Mouse (Mus musculus): ENCODE data around the gene Tnfrsf11a. TPM values are rescaled to one million over a fixed set of nuclear protein-coding genes. Genes with fewer than 3 reads are reported as not detected.

Gene Tnfrsf11a
- polyA plus RNA-seq, 1 experiment from 2014 or later: 0.46 TPM

DNA sequence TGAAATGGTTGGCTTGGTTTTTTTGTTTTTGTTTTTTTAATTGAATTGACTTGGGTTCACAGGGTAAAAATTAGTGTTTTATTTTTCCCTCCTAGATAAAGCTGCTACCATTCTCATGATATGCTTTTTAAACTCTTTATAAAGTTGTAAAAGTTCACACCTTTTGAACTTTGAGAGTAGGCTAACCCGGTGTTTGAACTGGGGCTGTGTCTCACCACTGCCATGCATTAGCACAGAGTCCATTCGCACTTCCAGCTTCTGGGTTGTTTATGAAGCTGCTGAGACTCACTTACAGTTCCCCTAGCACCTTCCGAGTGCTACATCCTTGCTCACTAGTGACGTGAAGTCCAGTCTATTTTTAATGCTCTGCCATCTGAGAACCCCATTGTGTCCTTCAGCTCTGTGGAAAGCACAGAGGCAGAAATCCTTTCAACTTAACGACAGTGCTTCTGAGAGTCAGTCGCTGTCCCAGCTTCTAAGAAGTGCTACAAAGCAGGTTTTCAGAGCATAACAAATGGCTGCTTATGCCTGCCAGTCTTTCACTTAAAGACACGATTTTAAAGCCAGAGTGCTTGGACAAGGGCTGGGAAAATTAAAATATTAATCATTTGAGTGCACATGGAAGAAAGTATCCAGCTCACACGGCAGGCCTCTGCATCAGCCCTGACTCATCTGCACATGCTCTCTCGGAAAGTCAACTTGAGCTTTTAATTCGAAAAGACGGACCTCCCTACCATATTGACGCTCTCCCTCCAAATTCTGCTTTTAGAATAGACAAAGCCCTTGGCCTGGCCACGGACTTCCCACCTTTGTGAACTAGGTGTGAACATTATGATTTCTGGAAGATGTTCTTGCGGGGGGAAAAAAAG is 34.1 kb downstream of the Tnfrsf11a start:
- H3K27me3 ChIP-seq (ENCODE audit: control insufficient read depth, insufficient read depth, low read depth, low read length): no peaks in the 10 kb centered on the region
- no peak overlapping the region for H3K27ac ChIP-seq (ENCODE audit: low read length)
- H3K9me3 ChIP-seq (replicated peaks; ENCODE audit: control insufficient read depth, low read length): no peaks in the 10 kb centered on the region
- WGBS (ENCODE audit: insufficient replicate concordance): 62% methylated on average over 14 of the region's 14 CpGs
- no peaks in the 10 kb centered on the region for H3K36me3 ChIP-seq (ENCODE audit: control insufficient read depth, insufficient read depth)
- H3K4me1 ChIP-seq (ENCODE audit: control insufficient read depth, low read depth, low read length): no peaks in the 10 kb centered on the region
- no peak for ATAC-seq (ENCODE audit: low read depth)
- H3K4me3 ChIP-seq (ENCODE audit: low read depth, low read length): no peak overlapping the region
- no peak overlapping the region for H3K9ac ChIP-seq (ENCODE audit: low read depth, low read length)
- H3K4me2 ChIP-seq (ENCODE audit: low read depth, low read length): no peak overlapping the region

DNA sequence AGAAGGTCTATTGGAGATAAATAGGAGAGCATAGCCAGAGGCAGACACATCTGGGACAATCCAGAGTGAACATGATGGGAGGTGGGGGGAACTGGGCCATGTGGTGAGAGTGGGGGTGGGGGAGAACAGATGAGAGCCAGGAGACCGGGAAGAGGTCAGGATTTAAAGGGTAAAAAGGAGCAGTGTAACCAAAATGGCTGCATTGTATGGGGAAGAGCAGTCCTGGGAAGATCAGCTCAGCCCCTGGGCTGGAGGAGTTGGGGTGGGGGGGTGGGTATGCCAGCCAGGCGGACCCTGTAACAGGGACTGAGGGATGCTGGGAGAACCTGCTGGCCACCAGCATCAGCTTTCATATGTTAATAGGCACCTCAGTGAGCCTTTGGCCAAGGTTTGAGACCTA is 34.8 kb downstream of the Tnfrsf11a start:
- no peak for ATAC-seq (ENCODE audit: low read depth)

DNA sequence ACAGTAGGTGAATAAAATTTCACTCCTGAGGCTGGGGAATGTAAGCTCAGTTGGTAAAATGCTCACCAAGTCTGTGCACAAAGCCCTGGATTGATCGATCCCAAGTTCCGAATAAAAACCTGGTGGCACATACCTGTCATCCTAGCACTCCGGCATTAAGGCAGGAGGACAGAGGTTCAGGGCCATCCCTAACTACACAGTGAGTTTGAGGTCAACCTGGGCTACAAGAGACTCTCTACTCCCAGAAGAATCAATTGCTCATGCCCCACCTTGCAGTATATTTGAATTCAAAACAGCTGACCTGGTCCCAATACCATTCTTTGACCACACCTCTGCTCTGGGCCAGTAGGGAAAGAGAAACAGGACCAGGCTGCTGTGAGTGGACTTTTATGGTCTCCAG is 35.2 kb downstream of the Tnfrsf11a start:
- Histone ChIP-seq H3K4me2 (ENCODE audit: low read depth, low read length) (no peak overlapping the region), H3K4me1 (ENCODE audit: control insufficient read depth, low read depth, low read length) (no peaks in the 10 kb centered on the region), H3K27ac (ENCODE audit: low read length) (no peak overlapping the region), H3K4me3 (ENCODE audit: low read depth, low read length) (no peak overlapping the region), H3K27me3 (ENCODE audit: control insufficient read depth, insufficient read depth, low read depth, low read length) (no peaks in the 10 kb centered on the region), H3K9me3 (replicated peaks; ENCODE audit: control insufficient read depth, low read length) (no peaks in the 10 kb centered on the region), H3K9ac (ENCODE audit: low read depth, low read length) (no peak overlapping the region), H3K36me3 (ENCODE audit: control insufficient read depth, insufficient read depth) (no peaks in the 10 kb centered on the region)
- ATAC-seq (ENCODE audit: low read depth): no peak
- 77% methylated on average over 3 of the region's 3 CpGs for WGBS (ENCODE audit: insufficient replicate concordance)

More for the DNA sequence above, 34.8 kb downstream of the Tnfrsf11a start:
- no peaks in the 10 kb centered on the region for H3K36me3 ChIP-seq (ENCODE audit: control insufficient read depth, insufficient read depth)
- no peak overlapping the region for H3K9ac ChIP-seq (ENCODE audit: low read depth, low read length)
- no peaks in the 10 kb centered on the region for H3K27me3 ChIP-seq (ENCODE audit: control insufficient read depth, insufficient read depth, low read depth, low read length)
- WGBS (ENCODE audit: insufficient replicate concordance): 58% methylated on average over 2 of the region's 2 CpGs
- H3K27ac ChIP-seq (ENCODE audit: low read length): no peak overlapping the region
- no peaks in the 10 kb centered on the region for H3K9me3 ChIP-seq (replicated peaks; ENCODE audit: control insufficient read depth, low read length)
- H3K4me2 ChIP-seq (ENCODE audit: low read depth, low read length): no peak overlapping the region
- no peak overlapping the region for H3K4me3 ChIP-seq (ENCODE audit: low read depth, low read length)
- H3K4me1 ChIP-seq (ENCODE audit: control insufficient read depth, low read depth, low read length): no peaks in the 10 kb centered on the region

DNA sequence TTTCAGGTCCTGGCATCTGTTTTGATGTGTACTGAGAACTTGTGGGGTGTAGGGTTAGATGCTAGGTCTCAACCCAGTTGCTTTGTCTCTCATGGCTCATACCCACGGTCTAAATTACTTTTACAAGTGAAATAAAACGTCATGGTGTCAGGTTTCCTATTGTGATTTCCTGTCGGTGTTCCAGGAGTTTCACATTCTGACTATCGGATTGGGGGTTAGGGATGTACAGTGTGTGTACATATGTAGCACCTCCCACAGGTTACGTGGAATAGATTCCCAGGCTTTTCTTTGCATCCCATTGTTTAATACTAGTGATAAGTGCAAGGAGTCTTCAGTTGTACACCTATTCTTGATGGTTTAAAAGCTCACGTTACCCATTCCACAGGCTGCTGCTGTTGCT is 38.5 kb downstream of the Tnfrsf11a start:
- Histone ChIP-seq H3K36me3 (ENCODE audit: control insufficient read depth, insufficient read depth) (no peaks in the 10 kb centered on the region), H3K9me3 (replicated peaks; ENCODE audit: control insufficient read depth, low read length) (no peaks in the 10 kb centered on the region), H3K9ac (ENCODE audit: low read depth, low read length) (no peak overlapping the region), H3K4me2 (ENCODE audit: low read depth, low read length) (no peak overlapping the region), H3K4me1 (ENCODE audit: control insufficient read depth, low read depth, low read length) (no peaks in the 10 kb centered on the region), H3K4me3 (ENCODE audit: low read depth, low read length) (no peak overlapping the region), H3K27me3 (ENCODE audit: control insufficient read depth, insufficient read depth, low read depth, low read length) (no peaks in the 10 kb centered on the region), H3K27ac (ENCODE audit: low read length) (no peak overlapping the region)
- 42% methylated on average over 6 of the region's 6 CpGs for WGBS (ENCODE audit: insufficient replicate concordance)
- no peak for ATAC-seq (ENCODE audit: low read depth)

DNA sequence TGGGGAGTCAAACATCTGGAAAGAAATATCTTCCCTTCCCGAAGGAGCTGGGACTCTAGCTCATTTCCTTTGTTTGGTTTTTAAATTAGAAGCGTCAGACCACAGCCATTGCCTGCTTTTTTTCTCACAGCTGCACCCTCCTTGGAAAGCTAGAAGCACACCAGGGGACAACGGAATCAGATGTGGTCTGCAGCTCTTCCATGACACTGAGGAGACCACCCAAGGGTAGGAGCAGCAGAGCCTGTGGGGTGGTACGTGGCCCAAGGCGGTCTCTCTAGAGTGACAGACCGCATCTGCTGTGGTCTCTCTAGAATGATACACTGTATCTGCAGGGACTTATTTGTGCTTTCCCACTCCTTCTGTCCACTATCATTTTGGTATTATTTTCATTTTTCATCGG is 39.2 kb downstream of the Tnfrsf11a start:
- Histone ChIP-seq H3K4me1 (ENCODE audit: control insufficient read depth, low read depth, low read length) (no peaks in the 10 kb centered on the region), H3K36me3 (ENCODE audit: control insufficient read depth, insufficient read depth) (no peaks in the 10 kb centered on the region), H3K27ac (ENCODE audit: low read length) (no peak overlapping the region), H3K4me2 (ENCODE audit: low read depth, low read length) (no peak overlapping the region), H3K9me3 (replicated peaks; ENCODE audit: control insufficient read depth, low read length) (no peaks in the 10 kb centered on the region), H3K9ac (ENCODE audit: low read depth, low read length) (no peak overlapping the region), H3K27me3 (ENCODE audit: control insufficient read depth, insufficient read depth, low read depth, low read length) (no peaks in the 10 kb centered on the region), H3K4me3 (ENCODE audit: low read depth, low read length) (no peak overlapping the region)
- no peak for ATAC-seq (ENCODE audit: low read depth)
- WGBS (ENCODE audit: insufficient replicate concordance): 48% methylated on average over 7 of the region's 7 CpGs

DNA sequence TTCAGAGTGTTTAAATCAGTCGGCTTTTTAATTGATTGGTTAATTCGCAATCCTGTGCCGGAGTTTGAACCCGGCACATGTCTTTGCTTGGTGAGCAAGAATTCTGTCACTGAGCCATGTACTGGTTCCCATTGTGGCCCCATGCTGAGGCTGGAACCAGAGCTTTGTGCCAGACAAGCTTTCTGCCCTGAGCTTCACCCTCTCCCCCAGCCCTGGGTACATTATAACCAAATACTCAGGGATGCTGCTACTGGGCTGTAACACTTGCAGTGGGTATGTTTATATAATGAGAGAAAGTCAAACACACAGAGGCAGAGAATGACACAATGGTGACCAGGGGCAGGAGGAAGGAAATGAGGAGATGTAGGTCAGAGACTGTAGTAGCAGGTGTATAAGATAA is 43.8 kb downstream of the Tnfrsf11a start:
- Histone ChIP-seq H3K27me3 (ENCODE audit: control insufficient read depth, insufficient read depth, low read depth, low read length) (no peaks in the 10 kb centered on the region), H3K4me3 (ENCODE audit: low read depth, low read length) (no peak overlapping the region), H3K9ac (ENCODE audit: low read depth, low read length) (no peak overlapping the region), H3K4me1 (ENCODE audit: control insufficient read depth, low read depth, low read length) (no peaks in the 10 kb centered on the region), H3K36me3 (ENCODE audit: control insufficient read depth, insufficient read depth) (no peaks in the 10 kb centered on the region), H3K9me3 (replicated peaks; ENCODE audit: control insufficient read depth, low read length) (no peaks in the 10 kb centered on the region), H3K27ac (ENCODE audit: low read length) (no peak overlapping the region), H3K4me2 (ENCODE audit: low read depth, low read length) (no peak overlapping the region)
- WGBS (ENCODE audit: insufficient replicate concordance): 72% methylated on average over 4 of the region's 4 CpGs
- no peak for ATAC-seq (ENCODE audit: low read depth)

DNA sequence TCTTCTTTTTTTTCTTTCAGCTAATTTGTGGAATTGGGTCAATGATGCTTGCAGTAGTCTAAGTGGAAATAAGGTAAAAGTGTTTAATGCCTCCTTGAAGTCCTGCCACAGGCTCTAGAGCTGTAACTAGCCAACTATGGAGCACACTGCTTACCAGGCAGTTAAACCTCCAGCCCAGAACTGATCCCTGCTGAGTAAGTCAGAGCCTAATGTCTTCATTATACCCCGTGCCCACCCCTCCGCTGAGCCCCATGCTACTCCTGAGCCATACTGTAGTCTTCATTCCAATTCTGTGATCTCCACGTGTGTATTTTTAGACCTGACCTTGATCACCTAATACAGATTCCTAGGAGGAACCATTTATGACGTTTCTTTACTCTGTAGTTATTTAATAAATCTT is 44.5 kb downstream of the Tnfrsf11a start:
- WGBS (ENCODE audit: insufficient replicate concordance): 64% methylated on average over 4 of the region's 4 CpGs

DNA sequence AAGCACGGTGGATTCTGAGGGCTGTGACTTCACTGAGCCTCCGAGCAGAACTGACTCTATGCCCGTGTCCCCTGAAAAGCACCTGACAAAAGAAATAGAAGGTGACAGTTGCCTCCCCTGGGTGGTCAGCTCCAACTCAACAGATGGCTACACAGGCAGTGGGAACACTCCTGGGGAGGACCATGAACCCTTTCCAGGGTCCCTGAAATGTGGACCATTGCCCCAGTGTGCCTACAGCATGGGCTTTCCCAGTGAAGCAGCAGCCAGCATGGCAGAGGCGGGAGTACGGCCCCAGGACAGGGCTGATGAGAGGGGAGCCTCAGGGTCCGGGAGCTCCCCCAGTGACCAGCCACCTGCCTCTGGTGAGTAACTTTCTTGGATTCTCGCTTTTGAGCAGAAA is 46.9 kb downstream of the Tnfrsf11a start:
- no peak overlapping the region for H3K27ac ChIP-seq (ENCODE audit: low read length)
- ATAC-seq (ENCODE audit: low read depth): no peak
- WGBS (ENCODE audit: insufficient replicate concordance): 79% methylated on average over 7 of the region's 7 CpGs

More for the DNA sequence above, 44.5 kb downstream of the Tnfrsf11a start:
- no peak overlapping the region for H3K27ac ChIP-seq (ENCODE audit: low read length)
- no peak for ATAC-seq (ENCODE audit: low read depth)
- H3K36me3 ChIP-seq (ENCODE audit: control insufficient read depth, insufficient read depth): no peaks in the 10 kb centered on the region
- no peaks in the 10 kb centered on the region for H3K27me3 ChIP-seq (ENCODE audit: control insufficient read depth, insufficient read depth, low read depth, low read length)
- no peaks in the 10 kb centered on the region for H3K9me3 ChIP-seq (replicated peaks; ENCODE audit: control insufficient read depth, low read length)
- H3K4me3 ChIP-seq (ENCODE audit: low read depth, low read length): no peak overlapping the region
- H3K4me2 ChIP-seq (ENCODE audit: low read depth, low read length): no peak overlapping the region
- no peak overlapping the region for H3K9ac ChIP-seq (ENCODE audit: low read depth, low read length)
- H3K4me1 ChIP-seq (ENCODE audit: control insufficient read depth, low read depth, low read length): no peaks in the 10 kb centered on the region

DNA sequence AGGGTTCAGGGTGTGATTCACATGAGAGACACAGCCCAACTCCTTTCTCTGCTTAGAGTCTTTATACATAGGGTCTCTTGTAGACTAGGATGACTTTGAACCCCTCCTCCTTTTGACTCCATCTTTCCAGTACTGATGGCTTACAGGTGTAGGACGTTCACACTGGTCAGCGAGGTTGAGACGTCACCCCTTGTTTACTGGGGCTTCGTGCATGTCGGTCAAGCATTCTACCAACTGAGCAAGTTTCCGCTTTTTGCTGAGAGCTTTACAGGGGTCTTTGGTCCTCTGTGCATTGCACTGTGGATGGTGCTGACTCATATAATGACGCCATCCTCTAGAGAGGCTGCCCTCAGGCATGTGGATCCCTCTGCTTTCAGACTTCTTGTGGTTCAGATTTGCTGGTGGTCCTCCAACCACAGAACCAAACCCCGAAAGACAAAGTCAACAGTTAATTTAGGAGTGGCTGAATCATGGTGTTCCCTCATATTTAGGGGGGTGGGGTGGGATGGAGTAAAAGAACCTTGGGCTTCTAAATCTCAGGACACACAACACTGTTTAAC is 47.3 kb downstream of the Tnfrsf11a start:
- ATAC-seq (ENCODE audit: low read depth): no peak
- no peak overlapping the region for H3K9ac ChIP-seq (ENCODE audit: low read depth, low read length)
- H3K27me3 ChIP-seq (ENCODE audit: control insufficient read depth, insufficient read depth, low read depth, low read length): no peaks in the 10 kb centered on the region
- no peak overlapping the region for H3K4me2 ChIP-seq (ENCODE audit: low read depth, low read length)
- H3K9me3 ChIP-seq (replicated peaks; ENCODE audit: control insufficient read depth, low read length): no peaks in the 10 kb centered on the region
- H3K36me3 ChIP-seq (ENCODE audit: control insufficient read depth, insufficient read depth): no peaks in the 10 kb centered on the region
- H3K4me1 ChIP-seq (ENCODE audit: control insufficient read depth, low read depth, low read length): no peaks in the 10 kb centered on the region
- no peak overlapping the region for H3K27ac ChIP-seq (ENCODE audit: low read length)
- 68% methylated on average over 8 of the region's 8 CpGs for WGBS (ENCODE audit: insufficient replicate concordance)
- H3K4me3 ChIP-seq (ENCODE audit: low read depth, low read length): no peak overlapping the region

More for the DNA sequence above, 46.9 kb downstream of the Tnfrsf11a start:
- Histone ChIP-seq H3K36me3 (ENCODE audit: control insufficient read depth, insufficient read depth) (no peaks in the 10 kb centered on the region), H3K9ac (ENCODE audit: low read depth, low read length) (no peak overlapping the region), H3K4me2 (ENCODE audit: low read depth, low read length) (no peak overlapping the region), H3K27me3 (ENCODE audit: control insufficient read depth, insufficient read depth, low read depth, low read length) (no peaks in the 10 kb centered on the region), H3K4me1 (ENCODE audit: control insufficient read depth, low read depth, low read length) (no peaks in the 10 kb centered on the region), H3K9me3 (replicated peaks; ENCODE audit: control insufficient read depth, low read length) (no peaks in the 10 kb centered on the region), H3K4me3 (ENCODE audit: low read depth, low read length) (no peak overlapping the region)
